Mouse (Mus musculus) MEL-GATA-1-ER (cell line): ENCODE data around the gene Specc1.

ENCODE experiments used
- DNase-seq: peaks from one replicate; pipeline ENCODE4 v3.0.0-alpha.2; 2012; ENCODE audit warnings: low read depth; ENCODE audit errors: extremely low read depth

Specc1 gene

GRCm38 (mm10) chr11:62015071-62015654 lies 58.6 kb downstream of the Specc1 start:
- DNase-seq, result no peak

- DNase-seq, result no peak
Observed at GRCm38 (mm10) chr11:62016985-62017384, 60.4 kb downstream of the Specc1 start.

DNA sequence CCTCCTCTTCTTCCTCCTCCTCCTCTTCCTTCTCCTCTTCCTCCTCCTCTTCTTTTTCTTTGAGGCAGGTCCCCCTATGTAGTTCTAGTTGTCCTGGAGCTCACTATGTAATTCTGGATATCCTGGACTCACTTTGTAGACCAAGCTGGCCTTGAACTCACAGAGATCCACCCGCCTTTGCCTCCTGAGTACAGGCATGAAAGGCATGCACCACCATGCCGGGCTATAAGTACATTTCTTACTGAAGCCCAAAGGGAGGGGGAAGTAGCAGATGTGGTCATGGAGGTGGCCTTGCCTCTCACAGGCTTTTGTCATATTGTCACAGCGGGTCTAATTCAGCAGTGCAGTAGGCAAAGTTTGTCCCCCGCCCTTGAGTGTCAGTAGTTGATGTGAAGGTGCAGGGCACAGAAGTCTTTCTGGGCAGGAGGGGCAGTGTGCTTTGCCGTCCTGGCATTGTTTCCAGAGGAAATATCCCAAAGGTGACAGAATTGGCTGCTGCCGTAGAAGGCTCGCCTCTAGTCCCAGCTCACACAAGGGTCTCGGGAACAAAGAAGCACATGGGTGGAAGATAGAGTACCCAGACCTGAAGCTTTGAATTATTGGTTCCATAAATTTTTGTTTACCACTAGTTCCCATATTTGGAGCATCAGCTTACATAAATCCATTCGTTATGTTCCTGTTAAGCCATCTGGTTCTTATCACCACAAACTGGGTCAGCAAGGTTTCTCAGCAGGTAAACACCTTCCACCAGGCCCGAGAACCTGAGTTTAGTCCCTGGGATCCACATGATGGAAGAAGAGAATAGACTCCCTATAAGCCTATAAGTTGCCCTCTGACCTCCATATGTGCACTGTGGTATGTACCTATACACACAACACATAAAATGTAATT lies 62.0 kb downstream of the Specc1 start:
- no peak for DNase-seq

- DNase-seq, result no peak
Observed at GRCm38 (mm10) chr11:62019857-62020256, 63.3 kb downstream of the Specc1 start.

- DNase-seq, result no peak
Observed at GRCm38 (mm10) chr11:62020898-62021297, 64.3 kb downstream of the Specc1 start.

- DNase-seq, result no peak
Observed at GRCm38 (mm10) chr11:62022105-62022504, 65.5 kb downstream of the Specc1 start.

DNA sequence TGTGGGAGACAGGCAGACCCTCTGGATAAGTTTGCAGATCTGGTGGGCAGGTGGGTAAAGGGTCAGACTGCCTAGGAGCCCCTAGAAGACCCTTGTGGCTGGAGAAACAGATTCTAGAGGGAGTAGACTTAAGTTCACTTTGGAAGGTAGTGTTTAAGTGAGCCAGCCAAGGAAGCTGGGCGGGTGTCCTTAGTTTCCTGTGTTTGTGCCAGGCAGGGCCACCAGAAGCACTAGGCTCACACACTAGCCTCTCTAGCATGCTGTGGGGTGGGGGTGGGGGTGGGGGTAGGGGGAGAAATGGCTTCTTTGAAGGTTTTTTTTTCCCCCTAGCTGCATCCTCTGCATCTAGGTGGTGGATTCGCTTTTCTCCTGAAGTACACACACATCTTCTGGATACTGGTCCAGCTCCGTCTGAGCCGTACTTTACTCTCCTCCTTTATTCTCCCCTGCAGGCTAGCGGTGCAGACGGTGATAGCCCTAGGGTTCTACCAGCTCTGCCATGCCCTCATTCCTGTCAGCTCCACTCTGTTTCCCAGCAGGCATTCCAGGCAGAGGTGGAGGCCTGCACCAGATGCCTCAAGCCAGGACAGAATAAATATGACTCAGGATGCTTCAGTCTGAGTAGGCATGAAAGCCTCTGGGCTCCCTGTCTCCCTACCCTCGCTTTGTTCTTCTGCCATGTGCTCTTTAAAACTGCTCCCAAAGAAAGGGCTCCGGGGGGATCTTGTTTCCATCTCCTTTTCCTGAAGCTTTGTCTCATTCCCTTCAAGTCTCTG lies 66.3 kb downstream of the Specc1 start:
- no peak for DNase-seq

DNA sequence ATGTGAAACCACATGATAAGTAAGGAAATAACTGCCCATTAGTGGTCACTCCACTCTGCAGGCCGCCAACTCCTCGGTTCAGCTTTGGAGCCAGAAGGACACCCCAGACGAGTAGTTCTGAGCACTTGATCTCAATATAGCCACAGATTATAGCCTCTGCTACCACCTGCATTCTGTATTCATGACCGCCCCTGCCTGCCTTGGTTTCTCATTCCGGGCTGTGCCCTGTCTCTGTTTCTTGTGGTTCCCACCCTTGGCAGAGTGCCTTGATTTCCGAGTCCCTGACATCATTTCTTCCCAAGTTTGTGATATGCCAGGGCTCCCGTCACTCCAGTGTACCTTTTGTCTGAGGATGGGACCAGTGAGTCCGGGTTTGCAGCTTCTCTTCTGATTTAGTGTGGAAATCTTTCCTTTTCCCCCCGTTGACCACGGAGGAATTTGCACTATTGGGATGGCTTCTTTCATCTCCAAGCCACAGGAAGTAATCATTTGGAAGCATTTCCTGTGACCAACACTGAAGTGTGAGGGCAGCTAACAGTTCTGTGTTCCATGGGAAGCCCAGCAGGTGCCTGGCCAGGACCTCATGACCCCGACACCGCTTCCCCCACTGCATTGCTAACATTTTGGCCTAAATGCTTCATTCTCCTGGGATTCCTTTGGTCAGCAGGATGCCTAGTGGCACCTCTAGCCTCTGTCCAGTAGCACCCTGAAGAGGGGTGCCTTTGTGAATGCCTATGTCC lies 67.1 kb downstream of the Specc1 start:
- DNase-seq, result no peak

GRCm38 (mm10) chr11:62024234-62024601 lies 67.7 kb downstream of the Specc1 start:
- DNase-seq, result no peak

GRCm38 (mm10) chr11:62024952-62025351 lies 68.4 kb downstream of the Specc1 start:
- DNase-seq, result no peak

DNA sequence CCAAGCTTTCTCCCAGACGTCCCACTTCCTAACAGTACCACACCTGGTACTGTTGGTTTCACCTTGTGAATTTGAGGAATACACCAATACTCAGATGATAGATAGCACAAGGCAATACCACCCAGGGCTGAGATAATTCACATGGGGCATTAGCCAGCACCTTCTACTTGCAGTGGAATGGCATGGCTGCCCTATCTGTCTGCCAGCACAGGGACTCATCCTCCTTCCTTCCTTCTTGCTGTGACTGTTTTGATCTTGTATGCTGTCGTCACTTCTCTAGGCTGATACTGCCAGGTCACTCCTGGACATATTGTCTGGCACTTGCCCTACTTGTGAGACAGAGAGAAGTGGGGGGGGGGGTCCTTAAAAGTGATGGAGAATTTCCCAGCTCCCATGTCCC lies 69.2 kb downstream of the Specc1 start:
- DNase-seq, result no peak

DNA sequence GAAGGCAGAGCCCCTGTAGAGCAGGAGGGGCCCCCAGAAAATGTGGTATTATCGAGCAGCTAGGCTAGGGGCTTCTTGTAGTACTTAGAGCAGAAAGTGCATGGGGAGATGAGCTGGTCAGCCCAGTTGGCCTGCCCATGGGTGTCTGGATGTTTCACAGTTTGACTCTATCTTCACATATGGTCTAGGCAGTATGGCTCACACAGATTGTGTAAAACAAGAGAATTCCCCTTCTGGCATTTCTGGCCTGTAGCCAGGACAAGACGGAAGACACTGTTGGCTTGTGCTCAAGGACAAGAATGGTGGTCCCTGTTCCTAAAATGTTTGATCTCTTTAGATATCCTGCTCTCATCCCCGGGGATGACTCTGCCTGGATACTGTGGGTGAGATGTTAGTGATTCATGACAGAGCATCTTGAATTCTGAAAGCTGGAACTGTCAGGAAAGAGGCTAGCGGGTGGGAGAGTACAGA lies 69.8 kb downstream of the Specc1 start:
- DNase-seq, result no peak

DNA sequence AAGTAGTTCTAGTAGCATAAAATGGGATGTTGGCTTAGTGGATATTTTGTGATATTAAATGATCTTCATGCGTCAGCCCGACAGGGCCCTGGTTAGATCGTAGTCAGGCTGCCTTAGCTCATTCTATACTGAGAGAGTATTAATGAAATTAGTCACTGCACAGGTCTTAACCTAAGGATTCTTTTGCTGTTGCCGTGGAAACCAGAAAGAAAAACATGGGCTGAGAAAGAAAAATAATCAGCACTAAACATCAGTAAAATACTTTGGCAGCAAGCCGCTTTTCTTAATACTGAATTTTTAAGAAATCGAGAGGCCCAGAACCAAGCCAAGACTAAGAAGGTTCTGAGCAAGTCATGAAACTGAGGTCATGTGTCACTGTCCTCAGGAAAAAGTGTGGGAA lies 70.7 kb downstream of the Specc1 start:
- peak; percentile 47 for DNase-seq

- peak; percentile 91 for DNase-seq
Observed at GRCm38 (mm10) chr11:62027705-62028104, 71.1 kb downstream of the Specc1 start.

GRCm38 (mm10) chr11:62029171-62029570 lies 72.6 kb downstream of the Specc1 start:
- no peak for DNase-seq

DNA sequence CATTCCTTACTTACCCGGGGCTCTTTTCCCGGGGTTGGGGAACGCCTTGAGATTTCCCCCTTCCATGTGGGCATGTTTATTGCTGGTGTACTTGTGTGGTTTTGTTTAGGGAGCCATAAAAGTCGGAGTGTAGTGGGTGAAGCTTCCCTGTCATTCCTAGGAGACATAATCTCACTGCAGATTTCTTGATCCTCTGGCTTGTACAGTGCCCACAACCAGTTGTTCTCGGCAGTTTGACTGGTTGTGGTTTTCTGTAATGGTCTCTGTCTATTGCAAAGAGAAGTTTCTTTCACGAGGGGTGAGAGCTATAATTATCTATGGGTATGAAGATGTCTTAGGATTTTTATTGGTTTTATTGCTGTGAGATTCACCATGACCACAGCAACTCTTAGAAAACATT lies 78.0 kb downstream of the Specc1 start:
- DNase-seq, result no peak

DNA sequence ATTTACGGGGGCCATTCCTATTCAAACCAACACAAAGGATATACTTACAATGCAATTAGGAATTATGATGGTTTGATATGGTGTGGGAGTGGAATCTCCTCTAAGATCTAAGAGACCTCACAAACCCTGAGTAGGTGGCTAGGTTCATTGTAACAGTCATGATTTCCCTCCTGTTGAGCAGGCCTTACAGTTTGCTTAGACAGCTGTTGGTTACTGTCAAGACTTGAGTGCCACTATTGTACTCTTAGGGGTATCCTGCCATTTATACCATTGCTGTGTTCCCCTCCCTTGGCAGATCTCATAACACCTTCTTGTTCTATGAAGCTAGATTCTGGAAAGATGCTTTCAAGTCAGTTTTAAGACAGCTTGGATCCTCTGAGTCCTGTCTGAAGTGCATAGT lies 78.7 kb downstream of the Specc1 start:
- DNase-seq, result no peak

- no peak for DNase-seq
Observed at GRCm38 (mm10) chr11:62040122-62040521, 83.6 kb downstream of the Specc1 start.

GRCm38 (mm10) chr11:62044627-62045026 lies 88.1 kb downstream of the Specc1 start:
- no peak for DNase-seq

DNA sequence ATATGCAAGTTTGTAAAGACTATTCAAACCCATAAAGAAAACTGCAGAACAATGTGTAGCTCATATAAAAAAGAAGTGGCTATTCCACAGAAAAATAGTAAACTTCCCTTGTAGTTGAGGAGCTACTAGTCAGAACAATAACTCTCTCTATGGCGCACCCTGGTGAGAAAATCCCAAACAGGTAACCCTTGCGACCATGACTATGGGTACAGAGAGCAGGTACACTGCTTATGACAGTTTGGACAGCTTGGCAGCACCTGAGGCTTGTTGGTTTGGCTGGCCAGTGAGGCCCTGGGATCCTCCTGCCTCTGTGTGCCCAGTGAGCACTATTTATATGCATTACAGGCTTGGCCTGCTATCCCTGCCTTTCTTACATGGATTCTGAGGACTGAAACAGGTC lies 89.4 kb downstream of the Specc1 start:
- no peak for DNase-seq
